Mouse (Mus musculus): ENCODE measurements around the gene BC117090. TPM values are rescaled to one million over a fixed set of nuclear protein-coding genes. Genes with fewer than 3 reads are reported as not detected.

BC117090 gene
- not detected for polyA plus RNA-seq (2017; shearing (Covaris generic))

GRCm38 (mm10) chr16:36334232-36334631 lies at the start of gene BC117090:
TSS of gene BC117090 (minus strand) at chr16:36334332.

GRCm38 (mm10) chr16:36367648-36368047 lies 33.5 kb upstream of the BC117090 start, which contains the start of gene BC100530:
TSS of gene BC100530 (minus strand) at chr16:36367748.

GRCm38 (mm10) chr16:36276796-36277195 lies 57.3 kb downstream of the BC117090 start, which contains the start of gene Stfa1:
TSS of gene Stfa1 (plus strand) at chr16:36276951.

Other genes with a start within 250 kb of the BC117090 start
- gene Csta1, start 203.1 kb downstream of the BC117090 start, polyA plus RNA-seq (2017; shearing (Covaris generic)) = under 1 TPM in 1 of 2 experiments, not detected in 1; 0.65 TPM
- gene Stfa2l1, start 177.5 kb downstream of the BC117090 start, polyA plus RNA-seq (2017; shearing (Covaris generic)) = not detected
- not detected for gene Gm5483, start 150.1 kb downstream of the BC117090 start, polyA plus RNA-seq (2017; shearing (Covaris generic))
- gene Gm5416, start 123.9 kb downstream of the BC117090 start, polyA plus RNA-seq (2017; shearing (Covaris generic)) = not detected
- not detected for gene 2010005H15Rik, start 112.9 kb downstream of the BC117090 start, polyA plus RNA-seq (2017; shearing (Covaris generic))
- not detected for gene Stfa1, start 57.4 kb downstream of the BC117090 start, polyA plus RNA-seq (2017; shearing (Covaris generic))
- gene BC100530, start 33.4 kb upstream of the BC117090 start, polyA plus RNA-seq (2017; shearing (Covaris generic)) = not detected
- gene Stfa2, start 74.1 kb upstream of the BC117090 start, polyA plus RNA-seq (2017; shearing (Covaris generic)) = not detected
- not detected for gene Stfa3, start 121.1 kb upstream of the BC117090 start, polyA plus RNA-seq (2017; shearing (Covaris generic))
- under 1 TPM in 1 of 2 experiments, not detected in 1; 0.36 TPM for gene Casr, start 227.8 kb upstream of the BC117090 start, polyA plus RNA-seq (2017; shearing (Covaris generic))